Mouse (Mus musculus): ENCODE measurements around the gene Kif26b. TPM values are rescaled to one million over a fixed set of nuclear protein-coding genes. Genes with fewer than 3 reads are reported as not detected.

Kif26b gene
- total RNA-seq, 2 experiments from 2014 or later: 1.4 to 2.5 TPM

- peak in 1 of 2 experiments; percentile 30 for DNase-seq
Measured at GRCm38 (mm10) chr1:178590229-178591171, 61.6 kb downstream of the Kif26b start.

DNA sequence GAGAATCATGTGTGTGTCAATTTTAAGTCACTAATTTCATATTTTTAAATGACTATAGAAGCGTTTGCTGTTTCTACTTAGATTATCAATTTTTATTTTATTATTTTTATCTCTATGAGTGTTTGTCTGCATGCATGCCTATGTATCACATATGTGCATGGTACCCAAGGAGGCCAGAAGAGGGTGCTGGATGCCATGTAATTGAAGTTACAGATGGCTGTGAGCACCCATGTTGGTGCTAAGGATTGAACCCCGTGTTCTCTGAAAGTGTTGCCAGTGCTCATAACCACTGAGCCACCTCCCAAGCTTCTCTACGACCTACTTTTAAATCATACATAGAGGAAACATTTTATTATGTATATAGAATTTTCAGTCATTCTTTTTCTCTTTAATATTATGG lies 68.2 kb downstream of the Kif26b start:
- no peak for DNase-seq

- no peak for DNase-seq
Measured at GRCm38 (mm10) chr1:178597757-178598156, 68.8 kb downstream of the Kif26b start.

DNA sequence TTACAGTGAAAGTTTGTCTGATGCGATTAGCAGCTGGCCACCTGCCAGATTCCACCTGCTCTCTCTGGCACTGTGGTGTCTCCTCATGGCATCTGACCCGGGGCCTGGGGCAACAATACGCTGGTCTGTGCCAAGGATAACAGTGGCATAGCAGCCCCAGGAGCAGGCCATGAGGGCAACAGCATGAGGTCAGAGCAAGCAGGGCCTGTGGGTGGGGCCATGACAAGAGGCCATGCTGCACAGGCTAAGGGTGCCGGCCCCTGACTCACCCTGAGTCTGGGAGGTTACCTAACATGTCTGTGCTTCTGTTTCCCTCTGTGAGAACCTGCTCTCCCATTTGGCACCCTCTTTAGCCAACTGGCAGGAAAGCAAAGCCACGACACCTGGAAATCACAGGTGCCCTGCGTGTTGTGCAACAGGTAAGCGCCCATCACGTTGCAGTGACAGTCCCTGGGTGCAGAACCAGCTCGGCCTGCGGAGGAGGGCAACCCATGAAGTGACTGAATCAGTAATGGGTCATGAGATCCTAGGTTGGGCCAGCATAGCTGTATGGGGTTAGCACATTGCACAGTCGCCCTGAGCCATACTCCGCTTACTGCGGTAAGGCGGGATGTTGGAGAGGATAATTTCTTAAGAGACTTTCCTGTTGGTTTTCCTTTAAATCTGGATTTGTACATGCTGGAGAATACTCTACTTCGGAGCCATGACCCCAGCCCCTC lies 72.1 kb downstream of the Kif26b start:
- peak; percentile 10 to 13 for DNase-seq

DNA sequence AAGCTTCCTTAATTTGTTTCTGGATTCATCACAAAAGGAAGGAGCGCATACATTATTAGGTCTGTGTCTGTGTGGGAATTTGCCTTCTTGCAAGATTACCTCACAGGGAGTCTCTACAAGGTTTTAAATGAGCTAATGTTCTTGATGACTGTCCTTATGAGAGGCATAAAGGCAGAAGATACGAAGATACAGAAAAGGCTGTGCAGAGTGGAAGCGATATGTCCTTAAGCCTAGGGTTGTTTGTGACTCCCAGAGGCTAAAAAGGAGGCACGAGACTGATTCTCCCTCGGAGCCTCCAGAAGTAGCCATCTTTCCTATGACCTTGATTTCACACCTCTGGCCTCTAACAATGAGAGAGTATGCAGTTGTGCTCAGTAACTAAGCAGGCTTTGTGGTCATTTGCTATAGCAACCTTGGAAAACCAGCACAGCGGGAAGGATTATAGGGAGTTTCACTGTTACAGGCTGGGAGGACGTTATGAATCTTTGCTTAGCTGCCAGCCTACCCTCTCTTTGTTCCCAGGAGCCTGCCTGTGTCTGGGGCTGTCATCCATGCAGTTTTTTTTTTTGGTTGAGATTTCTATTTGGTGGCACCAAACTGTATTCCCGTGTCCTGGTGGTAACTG lies 80.3 kb downstream of the Kif26b start:
- DNase-seq: no peak

- no peak for DNase-seq
Measured at GRCm38 (mm10) chr1:178611512-178611911, 82.6 kb downstream of the Kif26b start.

DNA sequence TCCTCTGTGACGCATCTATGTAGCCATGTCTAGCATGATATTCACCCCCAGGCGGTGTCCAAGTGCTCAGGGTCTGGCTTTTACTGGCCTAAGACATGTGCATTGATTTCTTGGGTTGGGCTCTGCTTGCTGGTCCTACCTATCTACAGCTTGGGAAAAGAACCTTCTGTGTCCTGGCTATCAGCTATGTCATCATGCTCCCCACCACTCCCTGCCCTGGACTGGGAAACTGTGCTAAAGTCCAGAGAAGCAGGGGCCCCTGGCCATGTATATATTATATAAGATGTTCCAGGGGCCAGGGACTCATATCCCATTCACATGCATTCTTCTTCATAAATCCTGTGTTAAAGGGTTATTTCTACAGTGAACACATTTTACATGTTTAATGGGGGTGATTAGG lies 92.4 kb downstream of the Kif26b start:
- DNase-seq: no peak

- DNase-seq: no peak
Measured at GRCm38 (mm10) chr1:178623889-178624288, 95.0 kb downstream of the Kif26b start.

- no peak for DNase-seq
Measured at GRCm38 (mm10) chr1:178626961-178627381, 98.0 kb downstream of the Kif26b start.

GRCm38 (mm10) chr1:178630042-178630441 lies 101.1 kb downstream of the Kif26b start:
- no peak for DNase-seq

- no peak for DNase-seq
Measured at GRCm38 (mm10) chr1:178631863-178632262, 102.9 kb downstream of the Kif26b start.

- no peak for DNase-seq
Measured at GRCm38 (mm10) chr1:178634359-178635085, 105.6 kb downstream of the Kif26b start.

DNA sequence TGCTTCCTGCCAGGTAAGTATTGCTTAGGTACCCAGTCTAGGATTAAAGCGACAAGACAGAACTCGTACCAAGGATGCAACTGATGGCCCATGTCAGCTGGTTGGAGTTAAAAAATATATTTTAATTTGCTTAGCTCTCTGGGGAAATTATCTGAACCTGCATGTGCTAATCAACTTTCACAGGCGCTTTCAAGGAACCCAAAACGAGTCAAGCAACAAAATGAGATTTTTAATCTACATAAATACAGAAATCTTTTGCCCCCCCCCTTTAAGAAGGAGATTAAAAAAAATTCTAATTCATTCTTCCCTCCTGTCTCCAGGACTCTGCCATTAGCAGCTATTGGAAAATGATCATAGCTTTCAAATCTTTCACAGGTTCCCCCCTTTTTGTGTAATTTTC lies 106.5 kb downstream of the Kif26b start:
- no peak for DNase-seq

DNA sequence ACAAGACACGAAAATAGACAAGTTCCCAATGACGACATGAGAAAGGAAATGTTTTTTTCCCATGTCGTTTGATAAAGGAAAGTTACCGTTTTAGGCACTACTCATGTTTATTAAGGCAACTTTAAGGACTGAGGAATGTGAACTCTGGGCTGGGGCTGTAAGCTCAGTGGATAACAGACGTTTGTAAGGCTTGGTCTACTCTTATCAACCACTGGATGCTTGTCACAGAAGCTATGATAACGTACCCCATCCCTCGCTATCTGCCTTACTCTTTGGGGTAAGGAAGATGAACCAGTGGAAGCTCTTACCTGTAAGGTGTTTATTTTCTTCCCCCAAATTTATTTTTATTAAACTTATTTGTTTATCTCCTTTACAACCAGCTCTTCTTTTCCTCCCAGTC lies 108.4 kb downstream of the Kif26b start:
- no peak for DNase-seq

DNA sequence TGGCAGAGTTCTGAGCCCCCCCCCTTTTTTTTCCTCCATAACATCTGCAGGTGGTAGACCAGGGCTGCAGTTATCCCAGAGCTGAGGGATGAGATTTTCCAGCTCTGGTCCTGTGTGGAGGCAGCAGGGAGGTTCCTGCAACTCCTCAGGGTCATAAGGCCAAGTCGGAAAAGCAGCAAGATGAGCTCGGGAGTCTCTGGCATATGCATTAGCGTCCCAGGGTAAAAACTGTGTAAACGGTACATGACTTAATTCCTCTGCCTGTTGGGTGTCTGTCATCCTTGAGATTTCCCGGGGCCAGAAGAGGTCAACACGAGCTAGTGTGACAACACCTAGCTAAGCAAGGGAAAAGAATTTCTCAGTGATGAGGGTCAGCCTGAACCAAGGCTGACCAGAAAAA lies 111.0 kb downstream of the Kif26b start:
- no peak for DNase-seq

DNA sequence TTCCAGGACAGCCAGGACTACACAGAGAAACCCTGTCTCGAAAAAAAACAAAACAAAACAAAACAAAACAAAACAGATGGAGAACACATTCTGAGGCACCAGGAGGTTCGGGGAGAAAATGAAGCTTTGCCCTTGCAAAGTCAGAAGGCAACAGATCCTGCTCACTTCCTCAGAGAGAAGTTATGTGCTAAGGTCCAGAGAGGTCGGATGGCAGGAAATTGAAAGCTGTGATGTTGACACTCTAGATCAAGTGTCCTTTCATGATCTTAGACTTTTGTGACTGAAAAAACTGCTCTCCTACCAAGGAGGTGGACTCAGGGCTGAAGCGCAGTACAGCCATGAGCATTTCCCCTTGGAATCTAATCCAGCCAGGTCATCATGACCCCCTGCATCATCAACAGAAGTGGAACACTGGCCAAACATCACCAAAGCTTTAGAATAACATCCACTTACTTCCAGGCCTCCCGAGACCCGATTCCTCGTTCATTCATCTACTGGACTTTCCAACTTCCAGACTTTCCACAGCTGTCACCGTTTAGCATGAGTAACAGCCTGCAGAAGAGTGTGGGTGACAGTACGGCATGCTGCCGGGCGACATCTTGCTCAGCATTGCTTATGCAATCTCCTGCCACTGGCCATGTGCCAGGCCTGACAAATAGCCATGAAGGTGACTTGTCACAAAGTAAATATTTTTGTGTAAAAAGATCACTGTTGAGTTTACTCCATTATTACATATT lies 112.0 kb downstream of the Kif26b start:
- DNase-seq: peak; percentile 69 to 80

DNA sequence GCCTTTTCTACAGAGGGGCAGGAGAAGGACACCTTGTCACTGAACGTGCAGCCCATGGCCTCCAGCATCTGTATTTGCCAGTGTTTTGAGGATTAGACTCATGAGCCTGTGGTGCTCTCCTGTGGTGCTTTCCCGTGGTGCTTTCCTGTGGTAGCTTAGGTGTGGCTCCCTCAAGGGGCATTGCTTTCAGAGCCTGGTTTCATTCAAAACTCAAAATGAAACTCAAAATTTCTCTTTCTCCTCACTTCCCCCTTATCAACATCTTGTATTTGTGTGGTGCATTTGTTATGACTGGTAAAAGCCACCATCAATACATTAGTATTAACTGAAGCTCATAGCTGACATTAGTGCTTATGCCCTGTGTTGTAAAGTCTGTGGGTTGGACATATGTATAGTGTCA lies 112.9 kb downstream of the Kif26b start:
- DNase-seq: no peak

- no peak for DNase-seq
Measured at GRCm38 (mm10) chr1:178644954-178645353, 116.0 kb downstream of the Kif26b start.

DNA sequence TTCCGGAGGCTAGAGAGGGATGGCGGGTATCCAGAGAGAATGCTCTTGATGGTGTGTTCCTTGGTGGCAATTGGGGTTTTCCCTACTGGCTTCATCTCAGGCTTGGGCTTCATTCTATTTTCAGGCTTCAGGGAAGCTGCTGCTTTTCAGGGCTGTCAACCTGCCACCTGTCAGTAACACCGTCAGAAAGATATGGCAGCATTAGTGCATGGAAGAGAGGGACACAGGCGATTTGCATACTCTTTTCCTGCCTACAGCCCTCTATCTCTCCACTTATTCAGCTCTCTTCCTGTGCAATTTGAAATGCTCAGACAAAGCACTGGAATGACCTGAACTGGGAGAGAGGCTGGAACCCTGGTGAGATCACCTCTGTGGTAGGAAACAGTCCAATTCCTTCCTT lies 117.7 kb downstream of the Kif26b start:
- DNase-seq: no peak

- no peak for DNase-seq
Measured at GRCm38 (mm10) chr1:178655525-178655924, 126.6 kb downstream of the Kif26b start.

DNA sequence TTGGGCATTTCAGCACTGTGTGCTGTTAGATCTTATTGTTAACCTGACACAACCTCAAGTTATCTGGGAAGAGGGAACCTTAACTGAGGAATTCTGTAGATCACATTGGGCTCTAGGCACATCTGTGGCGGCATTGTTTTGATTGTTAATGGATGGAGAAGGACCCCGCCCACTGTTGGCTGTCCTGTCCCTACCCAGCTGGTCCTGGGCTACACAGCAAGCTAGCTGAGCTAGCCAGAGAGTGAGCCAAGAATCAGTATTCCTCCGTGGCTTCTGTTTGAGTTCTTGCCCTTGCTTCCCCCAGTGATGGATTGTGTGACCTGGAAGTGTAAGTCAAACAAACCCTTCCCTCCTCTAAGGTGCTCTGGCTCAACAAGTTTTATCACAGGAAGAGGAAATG lies 132.1 kb downstream of the Kif26b start:
- no peak for DNase-seq
